9 mouse cellular contexts compared by ENCODE assay signal in the genomic region with DNA sequence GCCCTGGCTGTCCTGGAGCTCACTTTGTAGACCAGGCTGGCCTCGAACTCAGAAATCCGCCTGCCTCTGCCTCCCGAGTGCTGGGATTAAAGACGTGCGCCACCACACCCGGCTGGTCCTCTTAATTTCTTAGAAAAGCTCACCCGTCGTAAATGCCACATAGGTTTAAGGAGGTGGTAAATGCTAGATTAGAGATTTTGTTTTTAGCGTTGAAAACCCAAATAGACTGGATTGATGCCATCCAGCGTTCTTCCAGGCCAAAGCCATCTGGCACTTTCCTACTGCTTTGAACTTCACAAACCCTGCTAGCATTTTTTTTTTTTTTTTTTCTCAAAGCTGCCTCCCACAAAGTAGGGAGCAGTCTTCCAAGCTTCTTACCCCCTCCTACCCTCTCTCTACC. TPM values are rescaled to one million over a fixed set of nuclear protein-coding genes. Genes with fewer than 3 reads are reported as not detected.
A peak's percentile ranks its signal among the peaks of the same experiment; 100 is the strongest.
DNase-seq lines count a peak whose midpoint lies in the region; ATAC-seq and TF ChIP-seq lines count a peak whose summit lies in the region.
"Had no signal": no experiment of that assay in that cellular context is flagged by ENCODE, and none has a peak within 500 bp of the region (broad histone marks: within the 10 kb centered on the region; RNA-seq: fewer than 3 reads in every experiment).

No protein-coding gene starts in this region.

- no peak overlapping the region for H3K27ac ChIP-seq in hindbrain, embryonic 12.5 days
- no peak overlapping the region for H3K27ac ChIP-seq in hindbrain, embryonic 11.5 days (ENCODE audit: low read depth, low read length)
- no peak overlapping the region for H3K27ac ChIP-seq in limb, embryonic 13.5 days

- no peaks in the 10 kb centered on the region for H3K27me3 ChIP-seq in hindbrain, embryonic 12.5 days
- H3K27me3 ChIP-seq in hindbrain, embryonic 11.5 days (ENCODE audit: control insufficient read depth, insufficient read depth, low read length), result no peaks in the 10 kb centered on the region
- no peaks in the 10 kb centered on the region for H3K27me3 ChIP-seq in C2C12 (ENCODE audit: control insufficient read depth, insufficient read depth, insufficient read length)
- no peaks in the 10 kb centered on the region for H3K27me3 ChIP-seq in limb, embryonic 13.5 days
- H3K27me3 ChIP-seq: Patski had no signal

- H3K4me1 ChIP-seq in hindbrain, embryonic 12.5 days, result peaks cover 9% of the 10 kb centered on the region
- H3K4me1 ChIP-seq in hindbrain, embryonic 11.5 days (replicated peaks; ENCODE audit: control insufficient read depth, insufficient read depth, low read length), result no peaks in the 10 kb centered on the region
- H3K4me1 ChIP-seq in limb, embryonic 13.5 days, result peaks cover 4% of the 10 kb centered on the region; the same call in 1 of the 2 replicates

- no peak overlapping the region for H3ac ChIP-seq in C2C12 (ENCODE audit: control insufficient read depth, insufficient read length, low read depth)

- H3K4me3 ChIP-seq in hindbrain, embryonic 12.5 days, result no peak overlapping the region
- H3K4me3 ChIP-seq in hindbrain, embryonic 11.5 days (ENCODE audit: low read depth, low read length), result no peak overlapping the region
- H3K4me3 ChIP-seq in C2C12 (ENCODE audit: insufficient read depth, poor library complexity, severe bottlenecking), result peak overlapping the region; percentile 54
- H3K4me3 ChIP-seq in limb, embryonic 13.5 days, result no peak overlapping the region

- no peak for TF ChIP-seq CTCF in C2C12 (IDR thresholded peaks at IDR 0.05; ENCODE audit: control insufficient read depth, insufficient read depth, insufficient read length)

- peaks cover 6% of the 10 kb centered on the region for H3K79me3 ChIP-seq in C2C12 (ENCODE audit: low read depth)

- no peaks in the 10 kb centered on the region for H3K9me3 ChIP-seq in hindbrain, embryonic 12.5 days (replicated peaks)
- H3K9me3 ChIP-seq in hindbrain, embryonic 11.5 days (ENCODE audit: control insufficient read depth, low read length), result no peaks in the 10 kb centered on the region
- H3K9me3 ChIP-seq in limb, embryonic 13.5 days, result no peaks in the 10 kb centered on the region

- H3K36me3 ChIP-seq in hindbrain, embryonic 12.5 days, result peaks cover 17% of the 10 kb centered on the region
- H3K36me3 ChIP-seq in hindbrain, embryonic 11.5 days (ENCODE audit: control insufficient read depth, insufficient read depth, low read length), result no peaks in the 10 kb centered on the region
- H3K36me3 ChIP-seq in C2C12 (ENCODE audit: control insufficient read depth, insufficient read depth), result peaks cover 16% of the 10 kb centered on the region
- peaks cover 32% of the 10 kb centered on the region for H3K36me3 ChIP-seq in limb, embryonic 13.5 days

- ATAC-seq in hindbrain, embryonic 12.5 days (ENCODE audit: low FRiP score), result no peak
- ATAC-seq in hindbrain, embryonic 11.5 days (ENCODE audit: low FRiP score), result no peak
- ATAC-seq in limb, embryonic 13.5 days (ENCODE audit: low FRiP score, low read depth), result no peak
- no peak for ATAC-seq in granulocyte monocyte progenitor cell, adult 5-6 weeks (replicated peaks; ENCODE audit: poor library complexity, severe bottlenecking)

- H3K9ac ChIP-seq in hindbrain, embryonic 12.5 days, result no peak overlapping the region
- no peak overlapping the region for H3K9ac ChIP-seq in hindbrain, embryonic 11.5 days (ENCODE audit: low read depth, low read length)
- H3K9ac ChIP-seq in limb, embryonic 13.5 days, result no peak overlapping the region

- no peak for DNase-seq in hindbrain, embryonic 11.5 days (ENCODE audit: low spot score)
- peak; percentile 50 for DNase-seq in cerebellum, adult 9-11 months
- no peak for DNase-seq in B cell, adult 2 months
- DNase-seq in urinary bladder, postnatal 36 days (ENCODE audit: low spot score in 2 of 2), result no peak

- 0 out of 2 replicates have a peak overlapping the region, but pooled peaks have one; percentile 60 for H3K4me2 ChIP-seq in hindbrain, embryonic 12.5 days (replicated peaks)
- no peak overlapping the region for H3K4me2 ChIP-seq in hindbrain, embryonic 11.5 days (replicated peaks; ENCODE audit: low read depth, low read length)
- H3K4me2 ChIP-seq in limb, embryonic 13.5 days (replicated peaks), result peak overlapping the region; percentile 63

- H3K79me2 ChIP-seq in C2C12 (ENCODE audit: control insufficient read depth, insufficient read depth), result peaks cover 7% of the 10 kb centered on the region

- 93% methylated on average over 10 of the region's 10 CpGs for WGBS in hindbrain, embryonic 12.5 days
- 96% methylated on average over 10 of the region's 10 CpGs for WGBS in hindbrain, embryonic 11.5 days
- WGBS in limb, embryonic 13.5 days, result 85% methylated on average over 10 of the region's 10 CpGs

TF ChIP-seq in C2C12, 6 proteins besides CTCF, POLR2A, EP300 and RAD21:
- TF ChIP-seq MYOD1 (IDR thresholded peaks at IDR 0.05; ENCODE audit: control insufficient read depth, insufficient read length, low read depth) (no peak), MYOG (IDR thresholded peaks at IDR 0.05; ENCODE audit: control insufficient read depth, extremely low read depth, insufficient read length) (no peak), FOSL1 (IDR thresholded peaks at IDR 0.05; ENCODE audit: insufficient read depth, low read length, poor library complexity, severe bottlenecking) (no peak)
TF ChIP-seq in C2C12: peak in this region for 0.

RNA-seq across cellular contexts. Expression of gene Glrx2, which starts 24.4 kb away (rescaled TPM):
- 123 and 144 TPM in 2 replicates for polyA plus RNA-seq in hindbrain, embryonic 12.5 days (2016; fragmentation: Nextera tagmentation; extraction: Ambion mirVana)
- polyA plus RNA-seq in hindbrain, embryonic 11.5 days (2014; fragmentation: Nextera tagmentation; extraction: Ambion mirVana), result 73.1 and 76.9 TPM in 2 replicates
- polyA plus RNA-seq in C2C12 (2012; fragmentation: generic; extraction: Trizol), result 63.7 TPM
- 103 and 118 TPM in 2 replicates for polyA plus RNA-seq in limb, embryonic 13.5 days (2015; fragmentation: Nextera tagmentation; extraction: Ambion mirVana)
- 73.8 and 84.6 TPM in 2 replicates for total RNA-seq in granulocyte monocyte progenitor cell, adult 5-6 weeks (2014; fragmentation: Nextera tagmentation)
- 15.8 and 25.8 TPM in 2 replicates for total RNA-seq in granulocyte monocyte progenitor cell, adult 5-6 weeks (2017)

RNA-seq across cellular contexts. Expression of gene Trove2, which starts 36.3 kb away (rescaled TPM):
- polyA plus RNA-seq in hindbrain, embryonic 12.5 days (2016; fragmentation: Nextera tagmentation; extraction: Ambion mirVana), result 47.1 and 51.9 TPM in 2 replicates
- polyA plus RNA-seq in hindbrain, embryonic 11.5 days (2014; fragmentation: Nextera tagmentation; extraction: Ambion mirVana), result 37.5 and 41.0 TPM in 2 replicates
- 3.0 TPM for polyA plus RNA-seq in C2C12 (2012; fragmentation: generic; extraction: Trizol)
- 26.1 and 28.6 TPM in 2 replicates for polyA plus RNA-seq in limb, embryonic 13.5 days (2015; fragmentation: Nextera tagmentation; extraction: Ambion mirVana)
- 1.3 and 1.5 TPM in 2 replicates for total RNA-seq in granulocyte monocyte progenitor cell, adult 5-6 weeks (2014; fragmentation: Nextera tagmentation)
- total RNA-seq in granulocyte monocyte progenitor cell, adult 5-6 weeks (2017), result 1.3 and 2.1 TPM in 2 replicates

RNA-seq across cellular contexts. Expression of gene Uchl5, which starts 36.5 kb away (rescaled TPM):
- polyA plus RNA-seq in hindbrain, embryonic 12.5 days (2016; fragmentation: Nextera tagmentation; extraction: Ambion mirVana), result 72.9 and 73.0 TPM in 2 replicates
- 74.6 and 74.9 TPM in 2 replicates for polyA plus RNA-seq in hindbrain, embryonic 11.5 days (2014; fragmentation: Nextera tagmentation; extraction: Ambion mirVana)
- 23.4 TPM for polyA plus RNA-seq in C2C12 (2012; fragmentation: generic; extraction: Trizol)
- polyA plus RNA-seq in limb, embryonic 13.5 days (2015; fragmentation: Nextera tagmentation; extraction: Ambion mirVana), result 87.8 and 91.3 TPM in 2 replicates
- 137 and 152 TPM in 2 replicates for total RNA-seq in granulocyte monocyte progenitor cell, adult 5-6 weeks (2014; fragmentation: Nextera tagmentation)
- 200 and 210 TPM in 2 replicates for total RNA-seq in granulocyte monocyte progenitor cell, adult 5-6 weeks (2017)

RNA-seq across cellular contexts. Expression of gene Cdc73, which starts 37.9 kb away (rescaled TPM):
- polyA plus RNA-seq in hindbrain, embryonic 12.5 days (2016; fragmentation: Nextera tagmentation; extraction: Ambion mirVana), result 38.4 and 39.0 TPM in 2 replicates
- polyA plus RNA-seq in hindbrain, embryonic 11.5 days (2014; fragmentation: Nextera tagmentation; extraction: Ambion mirVana), result 25.8 and 25.9 TPM in 2 replicates
- 17.4 TPM for polyA plus RNA-seq in C2C12 (2012; fragmentation: generic; extraction: Trizol)
- 25.5 and 27.3 TPM in 2 replicates for polyA plus RNA-seq in limb, embryonic 13.5 days (2015; fragmentation: Nextera tagmentation; extraction: Ambion mirVana)
- total RNA-seq in granulocyte monocyte progenitor cell, adult 5-6 weeks (2014; fragmentation: Nextera tagmentation), result 53.7 and 70.2 TPM in 2 replicates
- total RNA-seq in granulocyte monocyte progenitor cell, adult 5-6 weeks (2017), result 14.8 and 19.1 TPM in 2 replicates
